Mouse (Mus musculus): ENCODE data around the gene Zbtb22.

DNA sequence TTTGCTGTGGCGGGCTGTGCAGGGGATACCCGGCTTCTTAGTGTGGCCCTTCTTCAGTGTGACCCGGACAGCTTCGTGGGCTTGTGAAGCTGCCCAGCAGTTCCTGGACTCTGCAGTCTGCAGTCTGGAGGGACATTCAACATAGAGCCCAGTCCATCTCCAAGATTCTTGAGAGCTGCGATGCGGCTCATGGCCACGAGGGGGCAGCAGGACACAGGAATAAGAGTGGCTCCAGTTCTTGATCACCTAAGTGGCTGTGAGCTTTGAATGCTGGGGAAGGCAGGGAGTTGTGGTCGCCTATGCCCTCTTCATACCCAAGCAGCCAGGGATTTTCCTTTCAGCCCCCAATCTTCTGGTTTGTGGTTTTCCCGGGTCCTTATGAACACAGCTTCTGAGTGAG is 52.8 kb downstream of the Zbtb22 start:
- TF ChIP-seq POLR2A (IDR thresholded peaks at IDR 0.05; ENCODE audit: borderline replicate concordance, extremely low read depth, low read depth, low read length), result peak; percentile 23; the same call in 1 of the 2 replicates
- peak; percentile 95 for TF ChIP-seq CTCF (IDR thresholded peaks at IDR 0.05; ENCODE audit: insufficient read depth, low read length)
